Comparison of ENCODE assay signal across 8 mouse cellular contexts in genomic region chr8:60983688-60984079, GRCm38 (mm10). TPM values are rescaled to one million over a fixed set of nuclear protein-coding genes. Genes with fewer than 3 reads are reported as not detected.
DNase-seq lines count a peak whose midpoint lies in the region; ATAC-seq and TF ChIP-seq lines count a peak whose summit lies in the region.

No protein-coding gene starts in this region.

- intact Hi-C loops in heart, postnatal 14 days (cut with DNase I): loop anchor here (5.0 to 10.0 kb wide), 2 partner anchors 41 to 349 kb away; partner anchors contain the start of gene Mfap3l

- 7% methylated on average over 9 of the region's 9 CpGs for WGBS in forebrain, embryonic 15.5 days
- WGBS in liver, postnatal 0 days (ENCODE audit: insufficient replicate concordance): 5% methylated on average over 9 of the region's 9 CpGs
- 6% methylated on average over 9 of the region's 9 CpGs for WGBS in neural tube, embryonic 13.5 days

- no peaks in the 10 kb centered on the region for H3K36me3 ChIP-seq in G1E (replicated peaks)
- no peaks in the 10 kb centered on the region for H3K36me3 ChIP-seq in forebrain, embryonic 15.5 days
- H3K36me3 ChIP-seq in liver, postnatal 0 days (replicated peaks; ENCODE audit: insufficient read depth, low read length): no peaks in the 10 kb centered on the region
- H3K36me3 ChIP-seq in neural tube, embryonic 13.5 days: no peaks in the 10 kb centered on the region

- H3K4me1 ChIP-seq in G1E (ENCODE audit: insufficient read depth, low read depth, low read length): peaks cover 34% of the 10 kb centered on the region
- peaks cover 21% of the 10 kb centered on the region for H3K4me1 ChIP-seq in forebrain, embryonic 15.5 days
- H3K4me1 ChIP-seq in liver, postnatal 0 days (ENCODE audit: insufficient read depth): peaks cover 15% of the 10 kb centered on the region
- H3K4me1 ChIP-seq in neural tube, embryonic 13.5 days (replicated peaks): peaks cover 19% of the 10 kb centered on the region

- peak overlapping the region; percentile 98 for H3K4me3 ChIP-seq in G1E (ENCODE audit: low read depth, low read length)
- peak overlapping the region; percentile 99 for H3K4me3 ChIP-seq in forebrain, embryonic 15.5 days
- H3K4me3 ChIP-seq in liver, postnatal 0 days (ENCODE audit: low read depth, low read length): peak overlapping the region; percentile 87
- peak overlapping the region; percentile 87 for H3K4me3 ChIP-seq in neural tube, embryonic 13.5 days

- peak; percentile 47 for ATAC-seq in G1E (ENCODE audit: extremely low read depth, insufficient number of reproducible peaks, low FRiP score, poor library complexity, severe bottlenecking)
- ATAC-seq in forebrain, embryonic 15.5 days (replicated peaks): peak; percentile 75
- peak; percentile 53 for ATAC-seq in liver, postnatal 0 days
- peak; percentile 71 for ATAC-seq in neural tube, embryonic 13.5 days (ENCODE audit: low read depth)

- TF ChIP-seq EP300 in liver, postnatal 0 days (IDR thresholded peaks at IDR 0.05; ENCODE audit: low read depth): peak; percentile 54; the same call in 1 of the 2 replicates

- peak overlapping the region; percentile 99 for H3K4me2 ChIP-seq in forebrain, embryonic 15.5 days (replicated peaks)
- peak overlapping the region; percentile 83 for H3K4me2 ChIP-seq in liver, postnatal 0 days (ENCODE audit: low read depth, low read length)
- peak overlapping the region; percentile 99 for H3K4me2 ChIP-seq in neural tube, embryonic 13.5 days

- H3K9me3 ChIP-seq in G1E (replicated peaks): no peaks in the 10 kb centered on the region
- H3K9me3 ChIP-seq in forebrain, embryonic 15.5 days: no peaks in the 10 kb centered on the region
- no peaks in the 10 kb centered on the region for H3K9me3 ChIP-seq in liver, postnatal 0 days (ENCODE audit: low read length)
- H3K9me3 ChIP-seq in neural tube, embryonic 13.5 days: no peaks in the 10 kb centered on the region

- H3K27ac ChIP-seq in forebrain, embryonic 15.5 days (replicated peaks): peak overlapping the region; percentile 90
- peak overlapping the region; percentile 98 for H3K27ac ChIP-seq in liver, postnatal 0 days (ENCODE audit: low read depth)
- peak overlapping the region; percentile 88 for H3K27ac ChIP-seq in neural tube, embryonic 13.5 days (replicated peaks)

- peak overlapping the region; percentile 84 for H3K9ac ChIP-seq in forebrain, embryonic 15.5 days (replicated peaks)
- peak overlapping the region; percentile 90 for H3K9ac ChIP-seq in liver, postnatal 0 days (replicated peaks)
- H3K9ac ChIP-seq in neural tube, embryonic 13.5 days: peak overlapping the region; percentile 73

- no peaks in the 10 kb centered on the region for H3K27me3 ChIP-seq in G1E (ENCODE audit: insufficient read depth, low read length)
- H3K27me3 ChIP-seq in forebrain, embryonic 15.5 days: no peaks in the 10 kb centered on the region
- no peaks in the 10 kb centered on the region for H3K27me3 ChIP-seq in liver, postnatal 0 days (ENCODE audit: insufficient read depth, low read length)
- H3K27me3 ChIP-seq in neural tube, embryonic 13.5 days: no peaks in the 10 kb centered on the region

- no peak for TF ChIP-seq CTCF in G1E (IDR thresholded peaks at IDR 0.05; ENCODE audit: low read depth, low read length)
- peak; percentile 75 for TF ChIP-seq CTCF in liver, postnatal 0 days (IDR thresholded peaks at IDR 0.05; ENCODE audit: low read depth)

- peak; percentile 54 for DNase-seq in G1E (ENCODE audit: low spot score)
- peak; percentile 61 for DNase-seq in cerebellum, adult 11 months
- DNase-seq in heart, postnatal 14 days: peak; percentile 58
- peak; percentile 35 to 75 for DNase-seq in layer of hippocampus, adult 18-20 months (ENCODE audit: low spot score in 2 of 2)
- peak; percentile 70 for DNase-seq in liver, postnatal 0 days
- peak; percentile 66 for DNase-seq in testis, postnatal 10 days (ENCODE audit: low spot score)

RNA-seq across cellular contexts. Expression of gene Clcn3, which starts 0.6 kb away (rescaled TPM):
- 175 and 215 TPM in 2 replicates for total RNA-seq in G1E (2014; fragmentation: Nextera tagmentation)
- total RNA-seq in G1E (2017): 136 and 147 TPM in 2 replicates
- 16.2 and 18.0 TPM in 2 replicates for polyA plus RNA-seq in G1E (2012)
- polyA plus RNA-seq in forebrain, embryonic 15.5 days (2015; fragmentation: Nextera tagmentation; extraction: Ambion mirVana): 62.7 and 63.5 TPM in 2 replicates
- total RNA-seq in heart, postnatal 14 days (2021): 10 to 100 TPM; 33.6 to 36.1 TPM
- 100 to 1,000 TPM; 120 to 123 TPM for total RNA-seq in layer of hippocampus, adult 18-20 months (2021)
- polyA plus RNA-seq in liver, postnatal 0 days (2015; fragmentation: Nextera tagmentation; extraction: Ambion mirVana): 22.9 and 23.3 TPM in 2 replicates
- 51.4 and 55.6 TPM in 2 replicates for polyA plus RNA-seq in neural tube, embryonic 13.5 days (2015; fragmentation: Nextera tagmentation; extraction: Ambion mirVana)

RNA-seq across cellular contexts. Expression of gene Nek1, which starts 9.3 kb away (rescaled TPM):
- total RNA-seq in G1E (2014; fragmentation: Nextera tagmentation): 56.7 and 68.9 TPM in 2 replicates
- total RNA-seq in G1E (2017): 32.1 and 34.9 TPM in 2 replicates
- 6.7 and 6.9 TPM in 2 replicates for polyA plus RNA-seq in G1E (2012)
- 22.9 and 24.3 TPM in 2 replicates for polyA plus RNA-seq in forebrain, embryonic 15.5 days (2015; fragmentation: Nextera tagmentation; extraction: Ambion mirVana)
- total RNA-seq in heart, postnatal 14 days (2021): 1 to 10 TPM; 7.8 to 7.9 TPM
- total RNA-seq in layer of hippocampus, adult 18-20 months (2021): 10 to 100 TPM; 25.5 to 26.1 TPM
- 3.4 and 4.4 TPM in 2 replicates for polyA plus RNA-seq in liver, postnatal 0 days (2015; fragmentation: Nextera tagmentation; extraction: Ambion mirVana)
- 31.7 and 31.8 TPM in 2 replicates for polyA plus RNA-seq in neural tube, embryonic 13.5 days (2015; fragmentation: Nextera tagmentation; extraction: Ambion mirVana)

Comparison
In these comparisons a context has a peak if more than half of its experiments do, and no peak if none do; other contexts are left out.
1. Peak in every context shown above with its lines: DNase-seq, ATAC-seq, H3K4me3 ChIP-seq and H3K27ac ChIP-seq.